Mouse (Mus musculus): ENCODE measurements around the gene Kif1a.

Kif1a gene

DNA sequence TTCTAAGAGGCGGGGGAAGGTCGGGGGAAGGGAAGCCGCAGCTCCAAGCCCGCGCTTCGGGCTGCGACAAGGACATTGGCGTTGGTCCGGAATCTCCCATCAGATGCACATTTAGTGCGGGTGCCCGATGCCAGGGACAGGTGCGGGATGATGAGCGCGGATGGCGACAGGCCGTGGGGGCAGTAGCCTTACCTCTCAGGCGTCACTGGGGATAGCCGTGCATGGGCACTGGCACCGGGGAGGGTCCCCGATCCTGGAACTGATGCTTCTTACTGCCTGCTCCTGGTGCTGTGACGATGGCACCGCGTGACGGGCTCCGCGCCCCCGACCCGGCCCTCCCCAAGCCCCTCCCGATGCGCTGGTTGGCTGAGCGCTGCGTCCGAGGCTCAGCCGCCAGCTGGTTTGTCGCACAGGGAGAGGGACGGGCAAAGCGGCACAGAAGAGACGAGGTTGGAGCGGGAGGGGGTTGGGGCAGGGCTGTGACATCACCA is at the start of gene Kif1a:
Gene Kif1a, minus strand, starts transcription at position 381 of the 491 bp plus-strand sequence.
- DNase-seq (ENCODE audit: low spot score) = no peak

DNA sequence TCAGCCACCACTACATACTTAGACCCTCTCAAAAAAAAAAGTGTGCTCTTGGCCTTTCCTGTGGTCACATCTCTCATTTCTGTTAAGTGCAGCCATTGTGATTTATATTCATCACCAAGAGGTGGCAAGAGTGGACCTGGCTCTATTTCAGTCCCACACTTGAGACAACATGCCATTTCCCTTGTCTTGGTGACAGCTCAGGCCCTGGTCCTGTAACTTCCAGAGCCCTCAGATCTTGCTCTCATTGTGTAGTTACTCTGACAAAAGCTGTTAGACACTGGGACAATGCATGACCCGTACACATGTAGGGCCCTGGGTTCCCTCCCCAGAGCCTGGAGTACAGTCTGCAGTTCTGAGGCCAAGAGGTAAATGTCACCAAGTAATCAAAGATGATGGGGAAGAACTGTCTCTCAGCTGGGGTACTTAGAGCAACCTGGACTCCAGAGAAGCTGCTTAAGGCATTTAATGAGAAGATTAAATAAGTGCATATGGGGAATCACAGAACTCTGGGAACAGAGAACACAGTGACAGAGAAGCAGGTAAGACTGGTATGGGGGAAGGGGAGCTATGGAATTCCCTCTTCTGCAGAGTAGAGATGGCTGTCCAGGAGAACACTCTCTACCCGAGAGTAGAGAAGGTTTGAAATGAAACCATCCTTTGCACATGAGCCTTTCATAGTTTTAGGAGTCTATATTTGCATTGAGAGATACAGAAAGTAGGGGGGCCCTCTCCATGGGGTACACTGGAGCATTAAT is 49.3 kb upstream of the Kif1a start:
- DNase-seq (ENCODE audit: low spot score) = no peak

DNA sequence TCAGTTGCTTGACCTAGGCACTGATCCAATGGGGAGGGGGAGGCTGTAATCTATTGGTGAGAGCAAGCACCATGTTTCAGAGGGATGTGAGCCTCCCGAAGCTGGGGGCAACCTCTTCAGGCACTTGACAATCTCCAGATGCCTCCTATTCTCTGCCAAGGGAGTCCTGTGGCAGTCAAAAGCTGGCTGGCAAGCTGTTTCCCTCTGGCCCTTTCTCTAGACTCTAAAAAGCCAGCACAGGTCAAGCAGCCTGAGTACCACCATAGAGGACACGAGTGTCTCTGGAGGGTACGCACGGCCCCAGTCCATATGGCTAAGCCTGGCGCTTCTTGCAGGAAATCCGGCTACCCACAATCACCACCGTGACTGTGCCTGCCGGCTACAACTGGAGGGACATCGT is 42.4 kb upstream of the Kif1a start:
- DNase-seq (ENCODE audit: low spot score) = no peak

DNA sequence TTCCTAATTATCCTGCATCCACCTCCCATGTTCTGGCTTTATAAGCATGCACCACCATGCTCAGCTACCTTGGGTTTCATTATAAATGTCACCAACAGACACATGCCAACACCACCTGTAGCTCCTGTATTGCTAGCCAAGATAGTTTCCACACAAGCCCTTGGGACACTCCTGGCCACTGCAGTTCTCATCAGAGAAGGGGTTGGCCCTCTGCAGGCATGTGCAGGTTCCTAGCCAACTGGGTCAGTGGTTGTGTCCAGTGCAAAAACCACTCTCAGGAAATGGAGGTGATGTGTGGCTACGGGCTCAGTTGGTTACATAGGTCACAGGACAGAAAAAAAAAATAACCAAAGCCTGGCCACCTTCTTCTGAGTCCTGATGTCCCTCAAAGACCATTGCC is 41.1 kb upstream of the Kif1a start:
- no peak for DNase-seq (ENCODE audit: low spot score)

DNA sequence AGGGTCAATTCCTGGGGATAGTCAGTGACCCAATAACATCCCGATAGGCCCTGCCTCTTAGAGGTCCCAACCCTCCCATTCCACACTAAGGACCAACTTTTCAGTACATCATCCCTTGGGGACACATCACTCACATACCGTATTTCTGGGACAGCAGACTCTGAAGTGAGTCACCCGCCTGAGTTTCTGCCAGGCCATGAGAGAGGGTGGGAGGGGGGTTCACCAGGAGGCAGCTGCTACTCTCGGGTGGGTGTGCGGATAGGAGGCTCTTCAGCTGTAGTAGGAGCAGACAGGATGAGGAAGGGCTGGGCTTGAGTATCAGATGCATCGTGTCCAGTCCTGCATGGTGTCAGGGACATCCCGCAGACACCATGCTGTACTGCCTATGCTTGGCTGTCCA is 38.0 kb upstream of the Kif1a start:
- DNase-seq (ENCODE audit: low spot score) = no peak

DNA sequence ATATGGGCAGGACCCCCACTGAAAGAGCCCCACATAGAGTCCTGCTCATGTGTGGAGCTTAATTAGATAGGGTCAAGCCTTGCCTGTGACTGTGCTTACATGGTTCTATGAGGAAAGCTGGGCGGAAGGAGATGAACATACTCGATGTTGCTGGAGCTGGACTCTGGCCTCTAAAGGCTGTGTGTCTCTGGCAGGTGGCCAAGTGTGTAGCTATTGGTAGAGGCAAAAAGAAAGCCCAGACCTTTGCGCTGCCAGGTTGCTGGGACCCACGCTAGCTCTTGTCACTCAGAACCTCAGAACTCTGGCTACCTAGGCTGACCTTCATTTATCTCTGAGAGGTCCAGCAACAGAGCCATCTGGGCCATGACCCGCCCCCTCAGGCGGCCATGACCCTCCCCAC is 36.8 kb upstream of the Kif1a start:
- DNase-seq (ENCODE audit: low spot score) = peak; percentile 62

DNA sequence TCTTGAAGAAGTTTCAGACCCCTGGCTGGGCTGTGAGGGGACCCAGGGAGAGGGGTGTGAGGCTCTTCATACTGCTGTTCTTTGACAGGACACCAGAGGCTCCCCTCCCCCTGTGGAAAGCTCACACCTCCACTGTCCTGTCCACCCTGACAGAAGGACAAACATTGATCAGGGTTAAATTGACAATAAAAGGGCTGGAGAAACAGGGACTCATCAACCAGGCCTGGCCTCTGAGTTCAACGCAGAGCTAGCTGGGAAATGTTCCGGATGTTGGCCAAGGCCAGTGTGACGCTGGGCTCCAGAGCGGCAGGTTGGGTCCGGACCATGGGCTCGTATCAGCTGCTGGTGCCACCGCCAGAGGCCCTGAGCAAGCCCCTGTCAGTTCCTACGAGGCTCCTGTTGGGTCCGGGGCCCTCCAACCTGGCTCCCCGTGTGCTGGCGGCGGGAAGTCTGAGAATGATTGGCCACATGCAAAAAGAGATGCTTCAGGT is 33.3 kb upstream of the Kif1a start, which contains the start of gene Agxt:
Gene Agxt, plus strand, starts transcription at position 205 of the 491 bp plus-strand sequence.
- no peak for DNase-seq (ENCODE audit: low spot score)

DNA sequence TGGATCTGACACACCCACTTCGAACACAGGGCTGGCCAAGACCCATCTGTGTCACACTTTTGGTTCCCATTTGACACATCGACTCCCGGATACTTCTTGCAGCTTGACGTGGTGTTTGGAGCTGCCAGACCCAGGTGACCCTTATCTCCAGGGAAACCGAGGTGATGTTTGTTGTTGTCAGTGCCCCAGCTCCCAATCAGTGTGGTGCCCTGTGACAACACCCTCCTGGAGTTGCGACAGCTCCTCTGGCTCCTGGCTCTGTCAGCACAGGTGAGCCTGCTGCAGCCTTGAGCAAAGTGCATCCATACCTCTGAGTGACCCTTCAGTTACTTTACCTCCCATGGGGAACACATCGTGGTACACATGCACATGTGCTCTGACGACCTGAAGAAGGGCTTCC is 30.9 kb upstream of the Kif1a start:
- DNase-seq (ENCODE audit: low spot score) = no peak

DNA sequence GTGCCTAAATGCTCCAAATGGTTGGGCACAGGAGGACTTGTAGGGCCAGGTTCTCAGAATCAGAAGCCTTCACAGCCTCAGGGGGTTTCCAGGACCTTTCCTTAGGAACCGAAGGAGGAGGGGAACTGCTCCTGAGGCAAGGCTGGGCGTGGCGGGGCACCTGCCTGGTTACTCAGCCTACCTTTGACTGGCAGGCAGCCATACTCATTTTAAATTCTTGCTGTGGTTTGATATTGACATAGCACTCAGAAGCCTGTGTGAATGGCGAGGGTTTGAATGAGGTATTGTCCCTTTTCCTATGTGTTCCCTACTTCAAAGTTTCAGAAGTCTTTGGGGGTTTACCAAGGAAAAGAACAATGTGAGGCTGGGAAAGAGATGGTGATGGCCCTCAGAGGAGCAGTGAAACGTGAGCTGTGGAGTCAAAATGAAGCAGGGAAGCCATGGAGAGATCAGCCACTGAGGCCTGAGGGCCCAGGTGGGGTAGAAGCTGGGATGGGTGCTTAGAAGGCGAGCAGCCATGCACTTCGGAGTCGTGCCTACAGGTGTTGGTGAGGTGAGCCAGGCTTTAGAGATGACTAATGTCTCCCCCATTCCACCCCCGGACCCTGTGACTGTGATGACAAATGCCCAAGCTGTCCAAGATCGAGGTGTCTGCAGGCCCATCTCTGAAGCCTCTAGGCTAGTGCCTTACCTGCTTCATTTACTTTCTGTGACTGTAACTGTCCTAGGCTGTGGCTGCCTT is 28.7 kb upstream of the Kif1a start:
- no peak for DNase-seq (ENCODE audit: low spot score)

DNA sequence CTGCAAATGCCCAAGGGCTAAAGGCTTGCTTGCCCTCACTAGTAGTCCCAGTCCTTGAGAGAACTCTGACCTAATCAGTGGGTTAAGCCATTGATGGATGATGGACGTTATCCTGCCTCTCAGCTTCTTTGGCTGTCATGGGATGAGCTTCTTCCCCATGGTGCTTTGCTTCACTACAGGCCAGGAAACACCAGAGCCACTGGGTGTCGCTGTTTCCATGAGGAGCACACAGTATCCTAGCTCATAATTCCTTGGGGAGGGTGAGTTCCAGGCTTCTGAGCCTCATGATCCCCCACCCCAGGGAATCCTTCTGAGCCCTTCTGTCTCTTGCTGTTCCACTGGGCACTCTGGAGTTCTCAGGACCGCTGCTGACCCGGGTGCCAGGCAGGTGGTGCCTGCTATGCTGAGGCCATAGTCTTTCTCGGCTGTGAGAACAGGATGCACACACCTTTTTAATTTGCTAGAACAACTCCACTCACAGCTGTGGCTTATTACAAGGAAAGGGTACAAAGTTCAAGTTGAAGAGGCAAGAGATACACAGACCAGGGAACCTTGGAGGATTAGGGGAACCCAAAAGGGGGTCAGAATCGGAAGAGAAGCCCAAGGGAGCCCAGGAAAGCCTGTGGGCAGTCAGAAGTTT is 27.1 kb upstream of the Kif1a start:
- no peak for DNase-seq (ENCODE audit: low spot score)

DNA sequence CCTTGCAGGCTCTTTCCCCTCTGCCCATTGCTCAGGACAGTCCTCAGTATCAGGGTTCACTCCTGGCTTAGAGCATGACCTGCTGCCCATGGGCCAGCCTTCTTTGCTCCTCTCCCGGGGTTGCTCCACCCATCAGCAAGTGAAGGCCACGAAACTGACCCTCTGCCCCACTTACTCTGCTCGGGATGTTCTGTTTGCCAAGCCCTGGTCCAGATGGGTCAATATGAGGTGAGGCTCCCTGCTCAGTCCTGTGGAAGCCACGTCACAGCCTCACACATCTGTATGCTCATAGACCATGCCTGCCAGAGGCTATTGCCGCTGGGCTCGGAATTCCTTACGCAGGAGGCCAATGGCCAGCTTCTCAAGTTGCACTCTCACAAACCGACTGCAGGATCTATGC is 26.5 kb upstream of the Kif1a start:
- DNase-seq (ENCODE audit: low spot score) = no peak

DNA sequence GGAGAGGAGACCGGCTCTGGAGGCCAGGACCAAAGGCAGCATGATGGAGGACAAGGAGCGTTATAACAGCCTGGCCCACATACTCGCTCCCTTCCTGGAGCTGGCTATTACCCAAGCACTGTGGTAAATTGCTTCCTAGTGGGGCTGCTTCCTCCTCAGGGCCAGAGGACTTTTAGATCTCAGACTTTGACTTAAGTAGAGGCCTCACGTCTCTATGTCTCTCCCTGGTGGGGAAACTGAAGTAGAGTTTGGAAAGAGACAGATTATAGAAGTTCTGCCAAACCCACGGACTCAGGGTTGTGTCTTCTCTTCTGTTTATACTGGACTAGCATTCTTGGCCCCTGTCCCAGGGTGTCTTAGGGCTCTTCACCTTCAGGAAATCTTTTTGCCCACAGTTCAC is 23.5 kb upstream of the Kif1a start:
- DNase-seq (ENCODE audit: low spot score) = no peak

DNA sequence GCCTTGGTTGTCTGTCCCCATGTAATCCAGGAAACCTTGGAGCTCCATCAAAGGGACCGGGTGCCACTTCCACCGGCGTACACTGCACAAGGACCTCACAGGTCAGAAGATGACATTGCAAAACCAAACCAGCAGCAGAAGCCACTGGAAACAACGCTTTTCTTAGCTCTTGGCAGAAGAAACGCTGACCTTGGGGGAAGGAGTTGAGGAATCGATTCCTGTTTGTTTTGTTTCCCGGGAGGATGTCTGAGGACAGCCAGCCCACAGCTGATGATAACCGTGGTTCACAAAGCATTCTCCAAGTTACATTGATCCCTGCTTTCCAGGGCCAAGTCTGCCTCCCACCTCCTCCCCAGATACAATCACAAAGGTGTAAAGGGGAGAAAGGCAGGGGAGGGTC is 22.3 kb upstream of the Kif1a start:
- no peak for DNase-seq (ENCODE audit: low spot score)

DNA sequence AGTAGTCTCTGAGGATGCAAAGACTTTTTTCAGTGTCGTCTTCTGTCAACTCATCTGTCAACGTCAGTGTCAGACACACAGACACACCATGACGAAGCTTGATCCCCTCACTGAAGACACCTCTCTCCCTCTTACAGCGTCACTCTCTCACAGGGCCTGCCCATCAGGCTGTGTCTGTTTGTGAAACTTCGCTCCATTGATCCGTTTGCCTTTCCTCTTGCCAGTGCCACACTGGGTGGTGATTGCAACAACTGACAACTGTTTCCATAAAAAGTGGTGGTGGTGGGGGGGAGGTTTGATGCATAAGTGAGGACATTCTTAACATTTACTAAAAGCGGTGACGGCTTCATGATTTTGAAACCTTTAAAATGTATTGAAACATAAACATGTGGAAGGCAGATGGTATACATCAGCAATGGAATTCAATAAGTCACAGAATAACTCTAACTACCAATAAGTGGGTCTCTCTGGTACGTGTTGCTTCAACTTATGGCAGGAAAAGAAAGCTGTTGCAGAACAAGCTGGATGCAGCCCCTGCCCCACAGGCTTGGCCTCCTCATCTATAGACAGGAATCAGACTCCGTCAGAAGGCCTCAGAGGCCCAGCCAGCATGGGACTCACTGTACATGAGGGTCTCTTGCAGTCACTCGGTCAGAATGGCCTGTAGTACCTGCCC is 21.6 kb upstream of the Kif1a start:
- no peak for DNase-seq (ENCODE audit: low spot score)

DNA sequence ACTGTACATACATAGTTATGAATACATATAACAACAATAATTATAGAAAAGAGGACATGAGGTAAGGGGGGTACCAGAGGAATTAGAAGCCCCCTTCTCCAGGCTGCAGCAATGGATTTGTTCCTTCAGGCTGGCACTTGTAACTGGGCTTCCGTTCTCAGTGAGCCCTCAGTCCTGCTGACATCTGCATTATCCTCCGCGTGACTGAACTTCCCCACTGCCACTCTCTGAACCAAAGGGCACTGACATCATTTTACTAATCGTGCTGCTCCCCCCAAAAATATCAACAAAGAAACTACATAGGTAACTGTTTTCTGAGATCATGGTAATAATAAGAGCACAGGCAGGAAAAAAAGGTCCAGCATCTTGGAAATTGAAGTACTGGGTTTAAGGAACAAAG is 17.1 kb upstream of the Kif1a start:
- no peak for DNase-seq (ENCODE audit: low spot score)

DNA sequence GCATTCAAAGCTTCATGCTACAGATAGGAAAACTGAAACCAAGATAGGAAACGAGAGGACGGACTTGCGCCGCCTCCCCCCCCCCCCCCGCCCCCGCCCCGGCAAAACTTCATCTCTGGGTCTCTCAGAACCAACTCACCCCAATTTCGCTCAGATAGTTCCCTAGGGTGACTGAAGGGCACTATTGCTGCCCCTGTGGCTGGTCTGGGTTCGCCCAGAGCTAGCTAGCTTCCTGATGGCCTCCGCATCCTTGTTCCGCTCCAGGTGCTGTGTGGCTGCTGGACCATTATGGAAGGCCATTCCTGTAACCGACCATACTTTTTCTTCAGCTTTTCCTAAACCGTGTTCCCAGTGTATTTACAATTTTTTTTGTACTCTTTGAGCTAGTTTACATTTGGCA is 13.7 kb upstream of the Kif1a start:
- no peak for DNase-seq (ENCODE audit: low spot score)

DNA sequence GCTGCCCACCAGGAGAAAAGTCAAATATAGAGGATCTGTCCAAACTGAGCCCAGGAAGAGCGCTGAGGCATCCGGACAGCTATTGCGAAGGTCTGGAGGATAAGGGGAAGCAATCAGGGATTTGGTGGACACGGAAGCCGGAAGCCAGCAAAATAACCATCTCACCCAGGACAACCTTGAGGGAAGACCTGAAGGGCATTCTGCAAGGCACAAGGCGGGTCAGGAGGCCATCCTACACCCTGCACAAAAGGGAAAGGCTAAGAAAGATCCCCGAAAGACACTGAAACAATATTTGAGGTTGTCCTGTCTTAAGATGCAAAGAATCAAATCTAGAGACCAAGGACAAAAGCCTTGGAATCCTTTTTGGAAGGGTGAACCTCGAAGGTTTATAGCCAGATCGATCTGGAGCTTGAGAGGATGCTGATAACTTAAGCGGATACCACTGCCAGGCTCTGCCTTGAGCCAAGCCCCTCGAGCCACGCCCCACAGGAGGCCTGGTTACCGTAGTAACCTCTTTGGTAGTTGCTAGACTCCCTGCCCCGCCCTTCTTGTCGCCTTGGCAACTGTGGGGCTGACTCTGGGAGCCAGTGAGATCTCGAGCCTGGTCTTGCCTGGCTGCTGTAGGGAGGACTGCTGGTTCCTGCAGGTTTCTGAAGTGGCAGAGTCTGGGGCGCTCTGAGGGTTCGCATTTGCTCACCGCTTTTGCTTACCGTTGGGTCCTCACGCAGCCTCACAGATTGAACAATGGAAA is 13.1 kb upstream of the Kif1a start:
- peak; percentile 78 for DNase-seq (ENCODE audit: low spot score)

DNA sequence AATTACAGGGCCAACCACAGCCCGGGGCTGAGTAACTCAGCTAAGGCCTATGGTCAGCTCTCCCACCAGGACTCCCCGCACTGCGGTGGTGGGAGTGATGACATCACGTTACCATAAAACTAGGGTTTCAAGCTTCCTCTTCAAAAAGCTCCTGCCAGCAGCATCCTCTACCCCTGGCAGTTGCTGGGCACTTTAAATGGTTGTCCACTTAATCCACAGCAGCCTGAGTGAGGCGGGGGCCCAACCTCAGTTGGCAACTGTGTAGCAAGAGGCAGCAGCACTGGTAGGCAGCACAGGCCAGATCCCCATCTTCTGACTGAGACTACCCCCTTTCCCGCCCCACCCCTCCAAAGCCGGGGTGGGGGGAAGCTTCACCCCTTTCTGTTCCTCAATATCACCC is 949 bp upstream of the Kif1a start:
- no peak for DNase-seq (ENCODE audit: low spot score)

DNA sequence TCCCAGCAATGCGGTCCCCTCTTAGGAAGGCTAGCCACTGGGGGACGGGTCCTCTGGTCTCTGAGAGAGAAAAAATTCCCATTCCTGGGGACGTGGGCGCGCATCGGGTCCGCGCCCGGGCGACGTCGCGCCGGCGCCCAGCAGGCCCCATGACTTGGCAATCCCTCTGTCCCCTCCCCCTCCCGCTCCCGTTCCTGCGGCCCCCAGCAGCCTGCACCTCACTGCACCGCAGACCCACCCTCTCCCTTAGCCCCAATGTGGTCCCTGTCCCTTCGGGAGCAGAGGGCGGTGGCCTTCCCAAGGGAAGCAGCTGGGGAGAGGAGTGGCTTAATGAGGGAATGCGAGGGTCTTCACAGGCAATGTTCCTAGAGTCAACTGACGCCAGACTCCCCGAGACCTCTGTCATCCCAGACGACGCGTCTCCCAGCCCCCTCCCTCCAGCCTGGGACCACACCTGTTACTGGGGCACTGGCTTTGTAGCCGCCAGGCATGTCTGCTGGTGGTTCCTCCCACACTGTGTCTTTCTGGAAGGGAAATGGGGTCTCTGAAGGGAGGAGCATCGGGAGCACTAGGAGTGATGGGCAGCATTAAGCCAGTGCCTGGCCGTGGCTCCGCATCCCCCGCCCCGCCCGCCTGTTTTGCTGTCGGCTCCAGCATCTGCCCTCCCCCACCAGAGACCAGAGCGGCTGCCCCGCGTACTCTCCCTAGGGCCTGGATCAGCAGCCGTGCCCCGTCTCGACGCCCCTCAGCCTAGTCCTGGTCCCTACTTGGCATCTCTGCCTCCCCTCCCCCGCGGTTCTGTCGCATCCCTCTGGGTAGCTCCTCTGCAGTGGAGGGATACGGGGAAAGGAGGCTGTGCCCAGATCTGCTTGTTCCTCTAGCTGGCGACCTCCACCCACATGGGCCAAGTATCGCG is 917 bp downstream of the Kif1a start:
- DNase-seq (ENCODE audit: low spot score) = no peak

DNA sequence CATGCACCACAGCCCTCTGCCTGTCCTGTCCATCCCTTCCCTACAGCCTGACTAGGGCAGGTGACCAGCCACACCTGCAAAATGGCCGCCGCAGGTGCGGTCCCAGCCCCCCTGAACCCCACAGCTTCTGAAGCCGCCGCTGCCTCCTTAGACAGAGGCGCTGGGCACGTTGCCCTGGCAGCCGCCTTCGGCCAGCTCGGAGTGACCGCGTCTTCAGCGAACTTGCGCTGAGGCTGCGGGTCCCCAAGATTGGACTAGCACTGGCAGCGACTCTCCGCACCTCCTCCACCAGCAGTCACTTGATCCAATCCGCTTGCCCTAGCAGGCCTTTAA is 1.5 kb downstream of the Kif1a start:
- no peak for DNase-seq (ENCODE audit: low spot score)

DNA sequence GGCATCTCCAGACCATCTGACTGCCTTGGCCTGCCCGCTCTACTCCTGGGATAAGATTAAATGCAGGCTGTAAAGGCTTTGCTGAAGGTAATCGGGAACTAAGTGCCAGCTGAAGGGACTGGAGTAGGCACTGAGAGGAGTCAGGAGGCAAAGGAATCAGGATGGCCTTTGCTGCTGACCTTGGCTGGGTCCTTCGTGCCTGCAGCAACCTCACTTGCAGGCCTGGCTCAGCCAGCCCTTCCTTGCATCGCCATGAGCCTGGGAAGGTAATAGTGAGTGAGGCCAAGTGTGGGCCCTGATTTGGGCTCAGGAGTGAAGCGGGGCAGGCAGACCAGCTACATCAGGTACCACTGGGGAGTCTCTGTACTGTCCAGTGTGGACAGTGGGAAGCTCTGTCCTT is 2.8 kb downstream of the Kif1a start:
- DNase-seq (ENCODE audit: low spot score) = no peak
